In the genomic region with DNA sequence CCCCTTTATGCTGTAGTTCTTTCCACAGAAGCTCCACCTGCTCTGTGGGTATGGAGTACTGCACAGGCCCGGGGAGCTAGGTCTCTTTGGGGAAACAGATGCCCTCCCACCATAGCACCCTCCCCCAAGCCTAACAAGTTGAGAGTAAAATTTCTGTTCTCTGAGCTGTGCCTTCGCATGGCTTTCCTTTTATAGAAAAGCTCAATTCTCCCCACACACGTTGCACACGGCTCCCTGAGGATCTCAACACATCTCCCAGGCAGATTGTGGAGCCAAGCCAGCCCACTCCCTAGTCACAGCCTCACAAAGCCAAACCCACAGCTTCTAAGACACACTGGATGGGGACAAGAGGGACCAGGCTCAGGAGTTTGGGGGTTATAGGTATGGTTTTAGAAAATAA, we compare ENCODE assay signal across 8 mouse cellular contexts. TPM values are rescaled to one million over a fixed set of nuclear protein-coding genes. Genes with fewer than 3 reads are reported as not detected.
DNase-seq lines count a peak whose midpoint lies in the region; ATAC-seq lines count a peak whose summit lies in the region.
"Had no signal": no experiment of that assay in that cellular context is flagged by ENCODE, and none has a peak within 500 bp of the region (broad histone marks: within the 10 kb centered on the region; RNA-seq: fewer than 3 reads in every experiment).

No protein-coding gene starts in this region.

- H3K9me3 ChIP-seq in embryonic facial prominence, embryonic 13.5 days: no peaks in the 10 kb centered on the region
- H3K9me3 ChIP-seq in forebrain, embryonic 15.5 days: no peaks in the 10 kb centered on the region
- no peaks in the 10 kb centered on the region for H3K9me3 ChIP-seq in neural tube, embryonic 15.5 days (replicated peaks)

- peak overlapping the region; percentile 84; the same call in 1 of the 2 replicates for H3K4me3 ChIP-seq in embryonic facial prominence, embryonic 13.5 days
- H3K4me3 ChIP-seq in forebrain, embryonic 15.5 days: peak overlapping the region; percentile 63
- peak overlapping the region; percentile 90 for H3K4me3 ChIP-seq in neural tube, embryonic 15.5 days (replicated peaks)

- DNase-seq in layer of hippocampus, postnatal 25 days (ENCODE audit: extremely low spot score in 1 of 2, low spot score in 1 of 2): peak; percentile 63 to 69
- no peak for DNase-seq in urinary bladder, postnatal 36 days (ENCODE audit: low spot score in 2 of 2)
- DNase-seq in cerebellum, adult 8-10 months: no peak
- DNase-seq: gastrocnemius, postnatal 10 days had no signal

- H3K9ac ChIP-seq in embryonic facial prominence, embryonic 13.5 days: peak overlapping the region; percentile 91
- peak overlapping the region; percentile 92 for H3K9ac ChIP-seq in forebrain, embryonic 15.5 days (replicated peaks)
- H3K9ac ChIP-seq in neural tube, embryonic 15.5 days (replicated peaks): peak overlapping the region; percentile 87

- H3K27ac ChIP-seq in embryonic facial prominence, embryonic 13.5 days: no peak overlapping the region; the same call in 1 of the 2 replicates
- peak overlapping the region; percentile 96 for H3K27ac ChIP-seq in forebrain, embryonic 15.5 days (replicated peaks)
- peak overlapping the region; percentile 93 for H3K27ac ChIP-seq in neural tube, embryonic 15.5 days (replicated peaks)

- peaks cover 55% of the 10 kb centered on the region for H3K36me3 ChIP-seq in embryonic facial prominence, embryonic 13.5 days
- peaks cover 44% of the 10 kb centered on the region for H3K36me3 ChIP-seq in forebrain, embryonic 15.5 days
- peaks cover 42% of the 10 kb centered on the region for H3K36me3 ChIP-seq in neural tube, embryonic 15.5 days

- H3K4me1 ChIP-seq in embryonic facial prominence, embryonic 13.5 days: peaks cover 43% of the 10 kb centered on the region
- H3K4me1 ChIP-seq in forebrain, embryonic 15.5 days: peaks cover 57% of the 10 kb centered on the region
- peaks cover 60% of the 10 kb centered on the region for H3K4me1 ChIP-seq in neural tube, embryonic 15.5 days

- ATAC-seq in embryonic facial prominence, embryonic 13.5 days (ENCODE audit: insufficient number of reproducible peaks, insufficient read depth, low FRiP score, low TSS enrichment, low read depth): no peak
- ATAC-seq in forebrain, embryonic 15.5 days (replicated peaks): no peak
- no peak for ATAC-seq in neural tube, embryonic 15.5 days (ENCODE audit: low FRiP score)
- ATAC-seq in megakaryocyte, adult 5-6 weeks (ENCODE audit: poor library complexity, severe bottlenecking): no peak

- WGBS in embryonic facial prominence, embryonic 13.5 days: 50% methylated on average over 4 of the region's 4 CpGs
- 40% methylated on average over 4 of the region's 4 CpGs for whole genome bisulfite sequencing in forebrain, embryonic 15.5 days
- 46% methylated on average over 4 of the region's 4 CpGs for WGBS in neural tube, embryonic 15.5 days

- H3K27me3 ChIP-seq in embryonic facial prominence, embryonic 13.5 days: no peaks in the 10 kb centered on the region
- H3K27me3 ChIP-seq in forebrain, embryonic 15.5 days: no peaks in the 10 kb centered on the region
- no peaks in the 10 kb centered on the region for H3K27me3 ChIP-seq in neural tube, embryonic 15.5 days (replicated peaks)

- H3K4me2 ChIP-seq in embryonic facial prominence, embryonic 13.5 days: peak overlapping the region; percentile 66
- H3K4me2 ChIP-seq in forebrain, embryonic 15.5 days (replicated peaks): peak overlapping the region; percentile 65
- H3K4me2 ChIP-seq in neural tube, embryonic 15.5 days: peak overlapping the region; percentile 76

RNA-seq across cellular contexts. Expression of a gene that starts 2.2 kb away (rescaled TPM):
- polyA plus RNA-seq in embryonic facial prominence, embryonic 13.5 days (2015; fragmentation: Nextera tagmentation; extraction: Ambion mirVana): 104 and 110 TPM in 2 replicates
- 397 and 404 TPM in 2 replicates for polyA plus RNA-seq in forebrain, embryonic 15.5 days (2015; fragmentation: Nextera tagmentation; extraction: Ambion mirVana)
- 100 to 1,000 TPM; 560 to 594 TPM for total RNA-seq in layer of hippocampus, postnatal 25 days (2021)
- polyA plus RNA-seq in neural tube, embryonic 15.5 days (2015; fragmentation: Nextera tagmentation; extraction: Ambion mirVana): 229 and 269 TPM in 2 replicates
- total RNA-seq in megakaryocyte, adult 5-6 weeks (2015): 0.91 and 1.9 TPM in 2 replicates
- total RNA-seq in megakaryocyte, adult 5-6 weeks (2017): 0.15 TPM in 1 of 2 replicates, not detected in the other

RNA-seq across cellular contexts. Expression of a gene that starts 4.0 kb away (rescaled TPM):
- 56.1 and 65.7 TPM in 2 replicates for polyA plus RNA-seq in embryonic facial prominence, embryonic 13.5 days (2015; fragmentation: Nextera tagmentation; extraction: Ambion mirVana)
- polyA plus RNA-seq in forebrain, embryonic 15.5 days (2015; fragmentation: Nextera tagmentation; extraction: Ambion mirVana): 73.5 and 74.7 TPM in 2 replicates
- 10 to 100 TPM; 29.5 to 30.2 TPM for total RNA-seq in layer of hippocampus, postnatal 25 days (2021)
- 63.6 and 69.3 TPM in 2 replicates for polyA plus RNA-seq in neural tube, embryonic 15.5 days (2015; fragmentation: Nextera tagmentation; extraction: Ambion mirVana)
- total RNA-seq in megakaryocyte, adult 5-6 weeks (2015): 17.1 and 19.3 TPM in 2 replicates
- total RNA-seq in megakaryocyte, adult 5-6 weeks (2017): 6.0 and 8.6 TPM in 2 replicates

RNA-seq across cellular contexts. Expression of a gene that starts 8.9 kb away (rescaled TPM):
- polyA plus RNA-seq in embryonic facial prominence, embryonic 13.5 days (2015; fragmentation: Nextera tagmentation; extraction: Ambion mirVana): 4.6 and 7.3 TPM in 2 replicates
- 3.1 and 3.4 TPM in 2 replicates for polyA plus RNA-seq in forebrain, embryonic 15.5 days (2015; fragmentation: Nextera tagmentation; extraction: Ambion mirVana)
- total RNA-seq in layer of hippocampus, postnatal 25 days (2021): 10 to 100 TPM in 1 of 2 experiments, 1 to 10 TPM in 1; 7.9 to 12.8 TPM
- polyA plus RNA-seq in neural tube, embryonic 15.5 days (2015; fragmentation: Nextera tagmentation; extraction: Ambion mirVana): 3.2 and 3.4 TPM in 2 replicates
- total RNA-seq in megakaryocyte, adult 5-6 weeks (2015): 1.5 and 2.1 TPM in 2 replicates
- 0.44 and 2.5 TPM in 2 replicates for total RNA-seq in megakaryocyte, adult 5-6 weeks (2017)

RNA-seq across cellular contexts. Expression of a gene that starts 18.2 kb away (rescaled TPM):
- polyA plus RNA-seq in embryonic facial prominence, embryonic 13.5 days (2015; fragmentation: Nextera tagmentation; extraction: Ambion mirVana): 1.8 and 2.0 TPM in 2 replicates
- 0.89 and 1.3 TPM in 2 replicates for polyA plus RNA-seq in forebrain, embryonic 15.5 days (2015; fragmentation: Nextera tagmentation; extraction: Ambion mirVana)
- total RNA-seq in layer of hippocampus, postnatal 25 days (2021): 1 to 10 TPM; 2.4 to 2.5 TPM
- 1.1 and 1.3 TPM in 2 replicates for polyA plus RNA-seq in neural tube, embryonic 15.5 days (2015; fragmentation: Nextera tagmentation; extraction: Ambion mirVana)
- total RNA-seq in megakaryocyte, adult 5-6 weeks (2015): not detected in 2 replicates
- total RNA-seq in megakaryocyte, adult 5-6 weeks (2017): 0.12 TPM in 1 of 2 replicates, not detected in the other

RNA-seq across cellular contexts. Expression of a gene that starts 18.4 kb away (rescaled TPM):
- 29.8 and 34.0 TPM in 2 replicates for polyA plus RNA-seq in embryonic facial prominence, embryonic 13.5 days (2015; fragmentation: Nextera tagmentation; extraction: Ambion mirVana)
- polyA plus RNA-seq in forebrain, embryonic 15.5 days (2015; fragmentation: Nextera tagmentation; extraction: Ambion mirVana): 26.3 and 27.5 TPM in 2 replicates
- total RNA-seq in layer of hippocampus, postnatal 25 days (2021): 10 to 100 TPM; 90.6 to 96.3 TPM
- 26.9 and 30.6 TPM in 2 replicates for polyA plus RNA-seq in neural tube, embryonic 15.5 days (2015; fragmentation: Nextera tagmentation; extraction: Ambion mirVana)
- 24.6 and 32.4 TPM in 2 replicates for total RNA-seq in megakaryocyte, adult 5-6 weeks (2015)
- 27.1 and 32.4 TPM in 2 replicates for total RNA-seq in megakaryocyte, adult 5-6 weeks (2017)

Comparison
In these comparisons a context has a peak if more than half of its experiments do, and no peak if none do; other contexts are left out.
1. DNase-seq: peak in layer of hippocampus, postnatal 25 days (2 of 2); none in urinary bladder, postnatal 36 days (0 of 2) and cerebellum, adult 8-10 months (single experiment).
2. Peak in every context shown above with its lines, with median percentiles within 50 percentile points of each other: H3K4me2 ChIP-seq, H3K4me3 ChIP-seq and H3K9ac ChIP-seq.